Mouse (Mus musculus) A20 (cell line): ENCODE results near the gene Itgb8.

Experiments used
- DNase-seq: peaks from one replicate; pipeline ENCODE4 v3.0.0-alpha.2; 2011; ENCODE audit warnings: low read depth, low spot score

Itgb8 gene

GRCm38 (mm10) chr12:119238696-119239415, at the start of gene Itgb8:
TSS of gene Itgb8 (minus strand) at chr12:119238802.
- DNase-seq = no peak

GRCm38 (mm10) chr12:119276282-119276681, 37.7 kb upstream of the Itgb8 start:
- DNase-seq = no peak

- no peak for DNase-seq
Observed at GRCm38 (mm10) chr12:119273605-119274004, 35.0 kb upstream of the Itgb8 start.

- DNase-seq = no peak
Observed at GRCm38 (mm10) chr12:119271964-119272363, 33.4 kb upstream of the Itgb8 start.

GRCm38 (mm10) chr12:119270036-119270435, 31.4 kb upstream of the Itgb8 start:
- no peak for DNase-seq

GRCm38 (mm10) chr12:119268723-119269122, 30.1 kb upstream of the Itgb8 start:
- DNase-seq = no peak

GRCm38 (mm10) chr12:119264506-119264905, 25.9 kb upstream of the Itgb8 start:
- DNase-seq = no peak

- DNase-seq = no peak
Observed at GRCm38 (mm10) chr12:119248581-119248980, 10.0 kb upstream of the Itgb8 start.

GRCm38 (mm10) chr12:119241071-119241470, 2.5 kb upstream of the Itgb8 start:
- DNase-seq = no peak

GRCm38 (mm10) chr12:119237921-119238695, 494 bp downstream of the Itgb8 start:
- DNase-seq = no peak

GRCm38 (mm10) chr12:119237241-119237920, 1.2 kb downstream of the Itgb8 start:
- no peak for DNase-seq

GRCm38 (mm10) chr12:119231831-119232230, 6.8 kb downstream of the Itgb8 start:
- DNase-seq = no peak

GRCm38 (mm10) chr12:119230444-119230843, 8.2 kb downstream of the Itgb8 start:
- no peak for DNase-seq

GRCm38 (mm10) chr12:119229601-119230000, 9.0 kb downstream of the Itgb8 start:
- DNase-seq = no peak

- no peak for DNase-seq
Observed at GRCm38 (mm10) chr12:119227898-119228297, 10.7 kb downstream of the Itgb8 start.

GRCm38 (mm10) chr12:119224699-119225098, 13.9 kb downstream of the Itgb8 start:
- no peak for DNase-seq

GRCm38 (mm10) chr12:119219409-119219808, 19.2 kb downstream of the Itgb8 start:
- DNase-seq = no peak

GRCm38 (mm10) chr12:119217700-119218265, 20.8 kb downstream of the Itgb8 start:
- no peak for DNase-seq

GRCm38 (mm10) chr12:119215225-119215624, 23.4 kb downstream of the Itgb8 start:
- no peak for DNase-seq

GRCm38 (mm10) chr12:119211533-119211932, 27.1 kb downstream of the Itgb8 start:
- no peak for DNase-seq

GRCm38 (mm10) chr12:119210590-119210989, 28.0 kb downstream of the Itgb8 start:
- no peak for DNase-seq

- DNase-seq = no peak
Observed at GRCm38 (mm10) chr12:119210073-119210425, 28.6 kb downstream of the Itgb8 start.
